Mouse (Mus musculus): ENCODE data around the gene Cdca4.
"Not testable (repeated sequence)": the region's sequence is repeated elsewhere in the genome, so short reads cannot be mapped to it uniquely, and the experiment has no call there.

- TF ChIP-seq CTCF (IDR thresholded peaks at IDR 0.05; ENCODE audit: borderline replicate concordance, control insufficient read depth, extremely low read depth, insufficient read depth, low read length, poor library complexity); POLR2A (IDR thresholded peaks at IDR 0.05; ENCODE audit: control insufficient read depth, extremely low read depth, insufficient read depth, low read length, poor library complexity): not testable (repeated sequence)
Measured at GRCm38 (mm10) chr12:112842128-112842527, 12.9 kb upstream of the Cdca4 start.

All from thymus, adult 2 months (tissue).